Comparison of ENCODE assay signal across 10 mouse cellular contexts in genomic region chr4:40285582-40285981, GRCm38 (mm10). TPM values are rescaled to one million over a fixed set of nuclear protein-coding genes. Genes with fewer than 3 reads are reported as not detected.
A peak's percentile ranks its signal among the peaks of the same experiment; 100 is the strongest.
DNase-seq lines count a peak whose midpoint lies in the region; ATAC-seq lines count a peak whose summit lies in the region.
"Had no signal": no experiment of that assay in that cellular context is flagged by ENCODE, and none has a peak within 500 bp of the region (broad histone marks: within the 10 kb centered on the region; RNA-seq: fewer than 3 reads in every experiment).

No protein-coding gene starts in this region.

- H3K9ac ChIP-seq in midbrain, embryonic 11.5 days (ENCODE audit: low read length), result no peak overlapping the region
- no peak overlapping the region for H3K9ac ChIP-seq in midbrain, embryonic 15.5 days
- H3K9ac ChIP-seq in limb, embryonic 11.5 days (ENCODE audit: low read length), result no peak overlapping the region

- H3K27ac ChIP-seq in midbrain, embryonic 11.5 days (ENCODE audit: low read depth, low read length), result no peak overlapping the region
- H3K27ac ChIP-seq in midbrain, embryonic 15.5 days, result no peak overlapping the region
- H3K27ac ChIP-seq in limb, embryonic 11.5 days (replicated peaks; ENCODE audit: low read depth, low read length), result no peak overlapping the region

- peak; percentile 91 for DNase-seq in midbrain, embryonic 11.5 days (ENCODE audit: low spot score, missing footprints)
- peak; percentile 68 to 77 for DNase-seq in adrenal gland, adult 18-20 months (ENCODE audit: low spot score in 2 of 2)
- DNase-seq in embryo, embryonic 11 days, result peak; percentile 76
- peak; percentile 69 to 84 for DNase-seq in kidney, adult 8-10 months
- peak; percentile 79 for DNase-seq in limb, embryonic 11.5 days (ENCODE audit: low spot score)
- peak; percentile 68 for DNase-seq in right cerebral cortex, adult 18-20 months
- peak; percentile 56 to 58 for DNase-seq in urinary bladder, postnatal 36 days (ENCODE audit: low spot score in 2 of 2)

- ATAC-seq in midbrain, embryonic 11.5 days (ENCODE audit: low FRiP score), result peak; percentile 66; the same call in 1 of the 2 replicates
- ATAC-seq in midbrain, embryonic 15.5 days (replicated peaks), result no peak
- ATAC-seq in limb, embryonic 11.5 days (ENCODE audit: insufficient number of reproducible peaks, low FRiP score, low TSS enrichment, low read depth), result no peak

- no peak overlapping the region for H3K4me3 ChIP-seq in midbrain, embryonic 11.5 days (ENCODE audit: low read depth, low read length)
- no peak overlapping the region for H3K4me3 ChIP-seq in midbrain, embryonic 15.5 days
- H3K4me3 ChIP-seq in limb, embryonic 11.5 days (ENCODE audit: low read depth, low read length), result no peak overlapping the region
- H3K4me3 ChIP-seq: erythroblast, embryonic 14.5 days; megakaryocyte, embryonic 14.5 days had no signal

- H3K27me3 ChIP-seq in midbrain, embryonic 11.5 days (ENCODE audit: control insufficient read depth, insufficient read depth, low read length), result no peaks in the 10 kb centered on the region
- no peaks in the 10 kb centered on the region for H3K27me3 ChIP-seq in midbrain, embryonic 15.5 days (replicated peaks)
- H3K27me3 ChIP-seq in limb, embryonic 11.5 days (ENCODE audit: control insufficient read depth, insufficient read depth, low read length), result no peaks in the 10 kb centered on the region
- H3K27me3 ChIP-seq: megakaryocyte, embryonic 14.5 days had no signal

- H3K4me1 ChIP-seq in midbrain, embryonic 11.5 days (ENCODE audit: control insufficient read depth, insufficient read depth, low read length), result no peaks in the 10 kb centered on the region
- H3K4me1 ChIP-seq in midbrain, embryonic 15.5 days, result no peaks in the 10 kb centered on the region
- H3K4me1 ChIP-seq in limb, embryonic 11.5 days (ENCODE audit: control insufficient read depth, insufficient read depth, low read length), result no peaks in the 10 kb centered on the region

- no peaks in the 10 kb centered on the region for H3K36me3 ChIP-seq in midbrain, embryonic 11.5 days (ENCODE audit: control insufficient read depth, insufficient read depth, low read length)
- no peaks in the 10 kb centered on the region for H3K36me3 ChIP-seq in midbrain, embryonic 15.5 days (replicated peaks)
- no peaks in the 10 kb centered on the region for H3K36me3 ChIP-seq in limb, embryonic 11.5 days (ENCODE audit: control insufficient read depth, insufficient read depth, low read length)

- H3K9me3 ChIP-seq in midbrain, embryonic 11.5 days (ENCODE audit: control insufficient read depth, low read length), result no peaks in the 10 kb centered on the region
- H3K9me3 ChIP-seq in midbrain, embryonic 15.5 days, result no peaks in the 10 kb centered on the region
- H3K9me3 ChIP-seq in limb, embryonic 11.5 days (ENCODE audit: control insufficient read depth, low read length), result no peaks in the 10 kb centered on the region

- H3K4me2 ChIP-seq in midbrain, embryonic 11.5 days, result no peak overlapping the region
- H3K4me2 ChIP-seq in midbrain, embryonic 15.5 days, result no peak overlapping the region
- no peak overlapping the region for H3K4me2 ChIP-seq in limb, embryonic 11.5 days (ENCODE audit: low read depth, severe bottlenecking)

- WGBS in midbrain, embryonic 11.5 days, result 24% methylated on average over 4 of the region's 4 CpGs
- 20% methylated on average over 4 of the region's 4 CpGs for WGBS in midbrain, embryonic 15.5 days
- WGBS in limb, embryonic 11.5 days, result 24% methylated on average over 4 of the region's 4 CpGs

RNA-seq across cellular contexts. Expression of gene Ndufb6, which starts 6.4 kb away (rescaled TPM):
- polyA plus RNA-seq in midbrain, embryonic 11.5 days (2014; fragmentation: Nextera tagmentation; extraction: Ambion mirVana), result 280 and 289 TPM in 2 replicates
- 303 and 312 TPM in 2 replicates for polyA plus RNA-seq in midbrain, embryonic 15.5 days (2015; fragmentation: Nextera tagmentation; extraction: Ambion mirVana)
- total RNA-seq in adrenal gland, adult 18-20 months (2021), result 100 to 1,000 TPM; 232 to 407 TPM
- polyA plus RNA-seq in limb, embryonic 11.5 days (2014; fragmentation: Nextera tagmentation; extraction: Ambion mirVana), result 301 and 304 TPM in 2 replicates

RNA-seq across cellular contexts. Expression of gene Topors, which starts 15.9 kb away (rescaled TPM):
- polyA plus RNA-seq in midbrain, embryonic 11.5 days (2014; fragmentation: Nextera tagmentation; extraction: Ambion mirVana), result 48.9 and 52.3 TPM in 2 replicates
- polyA plus RNA-seq in midbrain, embryonic 15.5 days (2015; fragmentation: Nextera tagmentation; extraction: Ambion mirVana), result 30.4 and 30.9 TPM in 2 replicates
- 10 to 100 TPM; 22.9 to 29.4 TPM for total RNA-seq in adrenal gland, adult 18-20 months (2021)
- polyA plus RNA-seq in limb, embryonic 11.5 days (2014; fragmentation: Nextera tagmentation; extraction: Ambion mirVana), result 58.2 and 58.3 TPM in 2 replicates

RNA-seq across cellular contexts. Expression of gene Smim27, which starts 16.2 kb away (rescaled TPM):
- 28.8 and 38.0 TPM in 2 replicates for polyA plus RNA-seq in midbrain, embryonic 11.5 days (2014; fragmentation: Nextera tagmentation; extraction: Ambion mirVana)
- 12.5 and 12.7 TPM in 2 replicates for polyA plus RNA-seq in midbrain, embryonic 15.5 days (2015; fragmentation: Nextera tagmentation; extraction: Ambion mirVana)
- total RNA-seq in adrenal gland, adult 18-20 months (2021), result 10 to 100 TPM; 35.1 to 57.1 TPM
- 24.7 and 25.4 TPM in 2 replicates for polyA plus RNA-seq in limb, embryonic 11.5 days (2014; fragmentation: Nextera tagmentation; extraction: Ambion mirVana)

RNA-seq across cellular contexts. Expression of gene Ddx58, which starts 46.0 kb away (rescaled TPM):
- polyA plus RNA-seq in midbrain, embryonic 11.5 days (2014; fragmentation: Nextera tagmentation; extraction: Ambion mirVana), result 2.1 and 3.0 TPM in 2 replicates
- polyA plus RNA-seq in midbrain, embryonic 15.5 days (2015; fragmentation: Nextera tagmentation; extraction: Ambion mirVana), result 2.6 and 4.2 TPM in 2 replicates
- total RNA-seq in adrenal gland, adult 18-20 months (2021), result 10 to 100 TPM; 18.7 to 24.7 TPM
- 4.8 and 6.4 TPM in 2 replicates for polyA plus RNA-seq in limb, embryonic 11.5 days (2014; fragmentation: Nextera tagmentation; extraction: Ambion mirVana)
